Mouse (Mus musculus) ES-Bruce4 (cell line): ENCODE results near the gene Adh7. TPM values are rescaled to one million over a fixed set of nuclear protein-coding genes. Genes with fewer than 3 reads are reported as not detected.

Source experiments
- H3K27ac ChIP-seq: 2 replicates; pipeline ENCODE4 v1.5.1; 2012; ENCODE audit warnings: low read length, inconsistent platforms; ENCODE audit not compliant: insufficient read depth
- H3K27me3 ChIP-seq: 2 replicates; pipeline ENCODE4 v1.6.1; 2012; ENCODE audit warnings: mild to moderate bottlenecking, low read length, inconsistent platforms; ENCODE audit not compliant: control insufficient read depth, poor library complexity, insufficient read depth, severe bottlenecking
- H3K36me3 ChIP-seq: 2 replicates; pipeline ENCODE4 v1.6.1; 2012; ENCODE audit warnings: inconsistent platforms, mild to moderate bottlenecking, low read length, moderate library complexity; ENCODE audit not compliant: control insufficient read depth, poor library complexity, insufficient read depth, severe bottlenecking
- H3K4me1 ChIP-seq: one replicate; pipeline ENCODE4 v1.8.1; 2011; ENCODE audit warnings: low read length; ENCODE audit not compliant: control insufficient read depth, insufficient read depth
- H3K4me3 ChIP-seq: 2 replicates; pipeline ENCODE4 v1.5.1; 2011; ENCODE audit warnings: low read depth, mild to moderate bottlenecking, low read length
- H3K9ac ChIP-seq: 2 replicates; pipeline ENCODE4 v1.6.1; 2012; ENCODE audit warnings: low read depth, mild to moderate bottlenecking, inconsistent platforms; ENCODE audit not compliant: poor library complexity, severe bottlenecking
- H3K9me3 ChIP-seq: replicated peaks from 2 replicates; pipeline ENCODE4 v1.6.1; 2012; ENCODE audit warnings: mild to moderate bottlenecking, low read length, inconsistent platforms; ENCODE audit not compliant: control insufficient read depth, poor library complexity, insufficient read depth, severe bottlenecking
- CTCF ChIP-seq: IDR thresholded peaks from one replicate; pipeline ENCODE4 v1.8.1; 2011; ENCODE audit warnings: low read depth, low read length
- EP300 ChIP-seq: IDR thresholded peaks from 2 replicates; pipeline ENCODE4 v1.6.1; 2011; ENCODE audit warnings: low read depth, low read length; ENCODE audit not compliant: insufficient read depth
- POLR2A ChIP-seq: IDR thresholded peaks from one replicate; pipeline ENCODE4 v1.8.1; 2011; ENCODE audit warnings: low read length; ENCODE audit not compliant: insufficient read depth
- polyA plus RNA-seq: library from polyadenylated mRNA; stranded (reverse); fragments of >200 nt; gene quantifications from 2 replicates; pipeline ENCODE4 v1.2.4, GENCODE M21; 2011; ENCODE audit warnings: low read depth; ENCODE audit not compliant: missing spikeins, insufficient read depth, insufficient read length

The Adh7 gene
- polyA plus RNA-seq, 1 experiment: 0.43 TPM

DNA sequence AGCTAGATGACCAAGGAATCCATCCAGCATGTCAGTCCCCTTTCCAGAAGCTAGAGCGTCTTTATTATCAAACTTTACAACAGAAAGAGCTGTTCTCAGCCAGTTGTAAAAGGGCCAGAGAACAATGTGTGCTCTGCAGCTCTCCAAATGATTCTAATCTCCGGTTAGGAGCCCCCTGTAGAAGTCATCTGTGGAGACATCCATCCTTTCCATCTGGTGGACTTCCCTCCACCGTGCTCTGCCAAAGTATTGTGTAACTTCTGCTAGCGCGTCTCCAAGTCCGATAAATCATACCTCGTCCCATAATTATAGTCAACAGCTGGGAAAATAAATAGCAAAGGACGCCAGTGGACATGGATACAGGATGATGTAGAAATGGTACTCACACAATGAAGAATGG, 31.2 kb downstream of the Adh7 start:
- Histone ChIP-seq H3K4me3 (no peak overlapping the region), H3K4me1 (no peaks in the 10 kb centered on the region), H3K9ac (no peak overlapping the region), H3K27ac (no peak overlapping the region), H3K36me3 (no peaks in the 10 kb centered on the region), H3K27me3 (no peaks in the 10 kb centered on the region), H3K9me3 (no peaks in the 10 kb centered on the region)
- TF ChIP-seq CTCF: no peak
- no peak for TF ChIP-seq EP300
- TF ChIP-seq POLR2A: no peak

DNA sequence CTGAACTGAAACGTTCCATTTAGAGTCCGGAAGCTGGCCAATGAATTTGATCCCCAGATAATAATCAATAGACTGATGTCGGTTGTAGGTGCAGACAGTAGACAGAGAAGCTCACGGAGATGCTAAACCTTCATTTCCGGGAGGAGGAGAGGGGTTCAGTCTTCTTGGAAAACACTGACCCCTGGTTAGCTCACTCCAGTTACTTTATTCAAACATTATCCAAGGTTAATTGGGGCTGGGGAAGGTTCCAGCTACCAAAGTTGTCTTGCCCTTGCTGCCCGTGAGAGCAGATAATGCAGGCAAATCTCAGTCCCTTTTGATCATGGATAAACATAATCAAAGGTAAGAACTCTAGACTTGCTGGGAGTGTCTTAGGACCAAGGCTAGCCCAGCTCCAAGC, 33.6 kb downstream of the Adh7 start:
- no peaks in the 10 kb centered on the region for H3K4me1 ChIP-seq
- no peak overlapping the region for H3K27ac ChIP-seq
- H3K27me3 ChIP-seq: no peaks in the 10 kb centered on the region
- no peak overlapping the region for H3K4me3 ChIP-seq
- TF ChIP-seq EP300 (no peak), POLR2A (no peak), CTCF (no peak)
- H3K9me3 ChIP-seq: no peaks in the 10 kb centered on the region
- no peaks in the 10 kb centered on the region for H3K36me3 ChIP-seq
- H3K9ac ChIP-seq: no peak overlapping the region

DNA sequence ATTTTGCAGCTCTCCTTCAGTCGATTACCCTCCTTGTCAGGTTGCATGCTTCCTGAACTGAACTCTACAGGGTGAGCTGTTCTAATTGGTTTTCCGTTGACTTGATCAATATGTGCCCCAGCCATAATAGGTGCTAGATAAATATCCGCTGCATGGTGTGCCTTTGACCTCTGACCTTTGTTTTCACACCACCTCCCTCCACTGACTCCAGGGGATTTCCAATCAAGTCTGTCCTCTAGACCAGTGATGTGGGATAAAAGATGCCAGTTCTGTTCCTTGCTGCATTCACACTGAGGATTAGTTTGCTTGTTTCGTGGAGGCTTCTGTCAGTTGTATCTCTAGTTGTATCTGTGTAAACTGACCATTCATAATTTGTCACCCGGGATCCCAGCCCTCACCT, 36.6 kb downstream of the Adh7 start:
- Histone ChIP-seq H3K36me3 (no peaks in the 10 kb centered on the region), H3K4me1 (no peaks in the 10 kb centered on the region), H3K9me3 (no peaks in the 10 kb centered on the region), H3K27me3 (no peaks in the 10 kb centered on the region), H3K4me3 (no peak overlapping the region), H3K9ac (no peak overlapping the region), H3K27ac (no peak overlapping the region)
- no peak for TF ChIP-seq EP300
- TF ChIP-seq CTCF: no peak

DNA sequence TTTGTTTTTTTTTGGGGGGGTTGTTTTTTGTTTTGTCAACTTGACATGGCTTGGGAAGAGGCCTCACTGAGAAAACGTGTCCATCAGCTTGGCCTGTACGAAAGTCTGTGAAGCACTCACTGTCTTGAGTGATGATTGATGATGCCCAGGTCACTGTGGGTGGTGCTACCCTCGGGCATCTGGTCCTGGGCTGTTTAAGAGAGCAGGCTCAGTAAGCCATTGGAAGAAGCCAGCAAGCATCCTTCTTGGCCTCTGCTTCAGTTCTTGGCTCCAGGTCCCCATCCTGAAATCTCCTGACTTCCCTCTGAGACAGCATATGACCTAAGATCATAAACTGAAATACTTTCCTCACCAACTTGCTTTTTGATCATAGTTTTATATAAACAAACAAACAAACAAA, 37.8 kb downstream of the Adh7 start:
- Histone ChIP-seq H3K9ac (no peak overlapping the region), H3K27ac (no peak overlapping the region), H3K4me1 (no peaks in the 10 kb centered on the region), H3K36me3 (no peaks in the 10 kb centered on the region), H3K4me3 (no peak overlapping the region), H3K9me3 (no peaks in the 10 kb centered on the region), H3K27me3 (no peaks in the 10 kb centered on the region)
- no peak for TF ChIP-seq POLR2A
- no peak for TF ChIP-seq CTCF
- no peak for TF ChIP-seq EP300

DNA sequence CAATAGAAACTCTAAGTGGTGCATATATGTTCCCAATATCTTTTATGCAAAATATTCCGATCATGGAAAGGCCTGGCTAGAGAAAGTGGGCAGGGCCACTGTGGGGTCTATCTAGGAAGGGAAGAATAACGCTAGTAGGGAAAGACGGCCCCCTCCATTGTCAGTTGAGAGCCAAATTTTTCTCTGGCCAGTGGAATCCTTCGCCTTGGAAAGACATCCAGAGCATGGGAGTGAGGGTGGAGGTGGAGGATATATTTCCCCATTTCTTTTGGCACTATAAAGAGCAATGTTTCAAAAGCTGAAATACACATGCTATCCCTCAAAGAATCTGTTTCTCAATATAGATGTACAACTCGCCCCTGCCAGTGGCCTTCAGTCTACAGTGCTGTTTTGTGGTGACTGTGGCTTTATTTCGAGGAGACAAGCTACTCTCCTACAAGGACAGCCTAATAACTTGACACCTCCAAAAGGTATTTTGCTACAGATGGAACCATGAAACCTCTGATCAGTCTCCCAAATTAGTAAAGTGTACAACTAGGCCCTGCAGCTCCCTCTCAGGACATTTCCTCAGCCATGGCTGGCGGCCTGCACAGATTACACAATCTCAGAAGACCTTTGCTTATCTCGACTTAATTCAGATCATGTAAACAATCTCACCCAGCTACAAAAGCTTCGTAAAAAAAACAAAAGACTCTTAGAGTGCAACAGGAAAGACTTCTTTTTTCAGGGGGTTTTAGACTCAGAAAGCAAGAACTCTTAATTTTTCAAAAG, 38.4 kb downstream of the Adh7 start:
- Histone ChIP-seq H3K9me3 (no peaks in the 10 kb centered on the region), H3K27ac (no peak overlapping the region), H3K4me3 (no peak overlapping the region)

More for the DNA sequence above, 38.4 kb downstream of the Adh7 start:
- Histone ChIP-seq H3K4me1 (no peaks in the 10 kb centered on the region), H3K27me3 (no peaks in the 10 kb centered on the region), H3K36me3 (no peaks in the 10 kb centered on the region), H3K9ac (no peak overlapping the region)
- TF ChIP-seq CTCF: no peak
- no peak for TF ChIP-seq EP300
- TF ChIP-seq POLR2A: no peak
